ENCODE assay signal across 18 mouse cellular contexts in genomic region chr10:117292671-117293070, GRCm38 (mm10). TPM values are rescaled to one million over a fixed set of nuclear protein-coding genes. Genes with fewer than 3 reads are reported as not detected.
DNase-seq lines count a peak whose midpoint lies in the region; TF ChIP-seq lines count a peak whose summit lies in the region.
"Had no signal": no experiment of that assay in that cellular context is flagged by ENCODE, and none has a peak within 500 bp of the region (broad histone marks: within the 10 kb centered on the region; RNA-seq: fewer than 3 reads in every experiment).

TSS of gene Lyz1 (minus strand) at chr10:117292868.

- no peaks in the 10 kb centered on the region; the same call in 1 of the 2 replicates for H3K27me3 ChIP-seq in heart, adult 2 months (ENCODE audit: control insufficient read depth, insufficient read depth, low read length)
- H3K27me3 ChIP-seq: forebrain, embryonic 13.5 days; heart, embryonic 15.5 days; hindbrain, embryonic 15.5 days; lung, embryonic 15.5 days had no signal

- intact Hi-C loops in heart, adult 2 months (cut with DNase I), result no loop called here
- intact Hi-C loops in heart, postnatal 10 days (cut with DNase I), result no loop called here
- intact Hi-C loops in left cerebral cortex, adult 2 months (cut with DNase I), result loop anchor here (1.0 kb wide), 1 partner anchor 11 kb away; no protein-coding TSS in a partner anchor

- no peaks in the 10 kb centered on the region for H3K79me2 ChIP-seq in heart, adult 2 months (replicated peaks; ENCODE audit: control insufficient read depth, insufficient read depth, low read length)

- no peak for TF ChIP-seq EP300 in heart, adult 2 months (IDR thresholded peaks at IDR 0.05; ENCODE audit: insufficient read depth, low read depth, low read length)

- no peak within 1 kb of the TSS for H3K9ac ChIP-seq in heart, adult 2 months (ENCODE audit: low read depth, low read length)
- H3K9ac ChIP-seq: forebrain, embryonic 13.5 days; heart, embryonic 15.5 days; hindbrain, embryonic 15.5 days; lung, embryonic 15.5 days had no signal

- peak; percentile 39 to 43 for DNase-seq in heart, adult 2 months
- DNase-seq in heart, postnatal 10 days, result no peak
- DNase-seq in thymus, postnatal 0 days (ENCODE audit: low spot score), result no peak
- DNase-seq in thymus, postnatal 36 days, result no peak
- DNase-seq in lung, postnatal 10 days, result peak; percentile 40
- DNase-seq in left cerebral cortex, adult 2 months (ENCODE audit: extremely low spot score in 1 of 2, low spot score in 2 of 2), result no peak
- no peak for DNase-seq in left cerebral cortex, adult 8-10 months (ENCODE audit: low spot score in 2 of 2)
- DNase-seq: cerebellum, postnatal 14 days; kidney, adult 8-10 months; right cerebral cortex, adult 18-20 months had no signal

- H3K4me1 ChIP-seq in heart, adult 2 months (ENCODE audit: control insufficient read depth, insufficient read depth, low read length), result no peaks in the 10 kb centered on the region; the same call in 1 of the 2 replicates
- H3K4me1 ChIP-seq: forebrain, embryonic 13.5 days; hindbrain, embryonic 15.5 days; lung, embryonic 15.5 days had no signal

- no peak within 1 kb of the TSS for H3K27ac ChIP-seq in heart, adult 2 months
- no peak within 1 kb of the TSS for H3K27ac ChIP-seq in left cerebral cortex, adult 2 months
- H3K27ac ChIP-seq: forebrain, embryonic 13.5 days; heart, embryonic 15.5 days; hindbrain, embryonic 15.5 days; lung, embryonic 15.5 days had no signal

- no peak for TF ChIP-seq POLR2A in heart, adult 2 months (IDR thresholded peaks at IDR 0.05; ENCODE audit: insufficient read depth, low read depth, low read length)

- 46% methylated on average over 5 of the region's 5 CpGs for WGBS in heart, adult 2 months

- H3K36me3 ChIP-seq in heart, adult 2 months (ENCODE audit: control insufficient read depth, insufficient read depth, low read length), result no peaks in the 10 kb centered on the region
- H3K36me3 ChIP-seq: G1E; heart, embryonic 15.5 days; hindbrain, embryonic 15.5 days; lung, embryonic 15.5 days had no signal

- no peak for TF ChIP-seq CTCF in heart, adult 2 months (IDR thresholded peaks at IDR 0.05)
- TF ChIP-seq CTCF in left cerebral cortex, adult 2 months (IDR thresholded peaks at IDR 0.05), result no peak

- no peak within 1 kb of the TSS for H3K4me3 ChIP-seq in heart, adult 2 months
- no peak within 1 kb of the TSS for H3K4me3 ChIP-seq in left cerebral cortex, adult 2 months
- H3K4me3 ChIP-seq: forebrain, embryonic 13.5 days; heart, embryonic 15.5 days; hindbrain, embryonic 15.5 days; lung, embryonic 15.5 days; myocyte had no signal

RNA-seq across cellular contexts. Expression of gene Lyz1, which starts in this region (rescaled TPM):
- 10 to 100 TPM; 13.2 to 18.8 TPM for total RNA-seq in heart, adult 2 months (2021)
- 2.0 and 4.8 TPM in 2 replicates for polyA plus RNA-seq in heart, adult 2 months (2012; rRNA removed)
- 1 to 10 TPM; 3.3 to 4.1 TPM for total RNA-seq in heart, postnatal 10 days (2021)
- 10.6 and 11.3 TPM in 2 replicates for polyA plus RNA-seq in thymus, postnatal 0 days (2015; fragmentation: Nextera tagmentation; extraction: Ambion mirVana)
- total RNA-seq in left cerebral cortex, adult 2 months (2021), result 1 to 10 TPM; 1.4 to 1.6 TPM
- total RNA-seq in left cerebral cortex, adult 8-10 months (2022), result 10 to 100 TPM in 2 of 4 experiments, 1 to 10 TPM in 2; 1.4 to 13.6 (median 6.2) TPM
- total RNA-seq: liver, adult 2 months had no signal
- polyA plus RNA-seq: forebrain, embryonic 13.5 days; G1E; hindbrain, embryonic 15.5 days; liver, adult 2 months; midbrain, embryonic 11.5 days; myocyte had no signal

Comparison
In these comparisons a context has a peak if more than half of its experiments do, and no peak if none do; other contexts are left out.
1. DNase-seq: peak in heart, adult 2 months (2 of 2) and lung, postnatal 10 days (single experiment); none in heart, postnatal 10 days (0 of 2), thymus, postnatal 0 days (single experiment), thymus, postnatal 36 days (0 of 2), left cerebral cortex, adult 2 months (0 of 2) and left cerebral cortex, adult 8-10 months (0 of 2).